Mouse (Mus musculus) hindbrain, embryonic 12.5 days (tissue): ENCODE results near the gene Olfm1. TPM values are rescaled to one million over a fixed set of nuclear protein-coding genes. Genes with fewer than 3 reads are reported as not detected.

Experiments
- ATAC-seq: fragments of 200-750 bp; cut with Nextera tagmentation; 2 replicates; pipeline ENCODE4 v1.8.0; 2017; ENCODE audit warnings: moderate TSS enrichment; ENCODE audit not compliant: low FRiP score
- H3K27ac ChIP-seq: fragments of 300-500 bp; sonication (generic); 2 replicates; pipeline ENCODE4 v1.5.1; 2016; ENCODE audit warnings: mild to moderate bottlenecking
- H3K27me3 ChIP-seq: fragments of 300-500 bp; sonication (generic); 2 replicates; pipeline ENCODE4 v1.6.1; 2016; ENCODE audit warnings: mild to moderate bottlenecking
- H3K36me3 ChIP-seq: fragments of 300-500 bp; sonication (generic); 2 replicates; pipeline ENCODE4 v1.6.1; 2016; ENCODE audit warnings: mild to moderate bottlenecking
- H3K4me1 ChIP-seq: fragments of 300-500 bp; sonication (generic); 2 replicates; pipeline ENCODE4 v1.6.1; 2016
- H3K4me2 ChIP-seq: fragments of 300-500 bp; sonication (generic); replicated peaks from 2 replicates; pipeline ENCODE4 v1.6.1; 2016; ENCODE audit warnings: mild to moderate bottlenecking
- H3K4me3 ChIP-seq: fragments of 300-500 bp; sonication (generic); 2 replicates; pipeline ENCODE4 v1.5.1; 2016; ENCODE audit warnings: mild to moderate bottlenecking
- H3K9ac ChIP-seq: fragments of 300-500 bp; sonication (generic); 2 replicates; pipeline ENCODE4 v1.6.1; 2016; ENCODE audit warnings: mild to moderate bottlenecking, moderate library complexity
- H3K9me3 ChIP-seq: fragments of 300-500 bp; sonication (generic); replicated peaks from 2 replicates; pipeline ENCODE4 v1.6.1; 2016; ENCODE audit warnings: mild to moderate bottlenecking
- WGBS: fragments of 180-500 bp; shearing (Covaris S2); methylation state at CpG from one replicate; pipeline ENCODE4 v1.1.7; 2016; 5-methylcytosine and 5-hydroxymethylcytosine counted together
- polyA plus RNA-seq: library from polyadenylated mRNA; unstranded; fragments of >200 nt; fragmentation: Nextera tagmentation; extraction: Ambion mirVana; gene quantifications from 2 replicates; pipeline ENCODE4 v1.2.1, GENCODE M21; 2016

Olfm1 gene
- polyA plus RNA-seq, 1 experiment from 2014 or later, result 189 TPM

DNA sequence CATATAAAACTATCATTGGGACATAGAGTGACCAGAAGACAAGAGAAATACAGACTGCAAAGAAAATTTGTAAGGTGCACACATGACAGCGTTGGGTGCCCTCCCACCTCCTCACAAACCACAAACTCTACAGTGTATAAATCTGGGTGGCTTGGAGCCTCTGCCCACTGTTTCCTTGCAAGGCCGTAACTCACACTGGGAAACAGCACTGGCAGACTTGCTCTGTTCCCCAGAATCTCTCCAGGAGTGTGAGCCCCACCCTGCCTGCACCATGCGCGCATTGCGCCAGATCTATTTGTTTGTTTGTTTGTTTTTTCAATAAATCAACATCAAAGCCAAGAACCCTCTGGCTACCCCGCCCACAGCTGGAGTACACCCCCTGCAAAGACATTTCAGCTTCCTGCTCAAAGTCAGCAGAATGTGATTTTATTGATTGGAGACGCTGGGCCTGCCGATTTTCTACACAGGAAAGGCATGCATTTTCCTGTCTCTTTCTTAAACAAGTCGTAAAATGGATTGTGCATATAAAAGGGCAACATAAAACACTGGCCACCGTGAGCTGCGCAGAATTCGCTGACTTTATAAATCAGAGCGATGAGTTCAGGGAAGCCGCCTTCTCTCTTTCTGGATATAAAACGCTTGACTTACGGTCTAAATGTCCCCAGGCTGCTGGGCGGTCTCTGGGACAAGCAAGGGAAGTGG is 48.9 kb downstream of the Olfm1 start:
- Histone ChIP-seq H3K9me3 (no peaks in the 10 kb centered on the region), H3K27ac (no peak overlapping the region), H3K27me3 (no peaks in the 10 kb centered on the region), H3K36me3 (no peaks in the 10 kb centered on the region), H3K9ac (no peak overlapping the region), H3K4me3 (no peak overlapping the region), H3K4me1 (no peaks in the 10 kb centered on the region; the same call in 1 of the 2 replicates), H3K4me2 (no peak overlapping the region)
- WGBS, result 76% methylated on average over 17 of the region's 17 CpGs
- ATAC-seq, result no peak

DNA sequence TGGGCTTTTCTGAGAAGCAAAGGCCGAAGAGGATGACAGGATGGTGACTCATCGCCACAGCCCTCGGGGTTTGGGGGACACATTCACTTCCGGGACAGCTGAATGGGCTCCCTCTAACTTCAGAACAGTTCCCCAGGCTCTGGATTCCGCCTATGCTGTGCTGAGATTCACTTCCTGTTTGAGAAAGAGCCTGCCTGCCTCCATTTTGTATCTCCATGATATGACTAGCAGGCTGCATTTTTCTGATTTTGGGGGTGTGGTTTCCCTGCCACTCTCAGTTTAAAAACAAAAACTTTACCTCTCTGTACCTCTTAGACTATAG is 49.4 kb downstream of the Olfm1 start:
- Histone ChIP-seq H3K4me2 (no peak overlapping the region), H3K27ac (no peak overlapping the region), H3K9me3 (no peaks in the 10 kb centered on the region), H3K27me3 (no peaks in the 10 kb centered on the region), H3K36me3 (no peaks in the 10 kb centered on the region), H3K9ac (no peak overlapping the region), H3K4me1 (no peaks in the 10 kb centered on the region; the same call in 1 of the 2 replicates), H3K4me3 (no peak overlapping the region)
- WGBS, result 80% methylated on average over 5 of the region's 5 CpGs
- no peak for ATAC-seq

DNA sequence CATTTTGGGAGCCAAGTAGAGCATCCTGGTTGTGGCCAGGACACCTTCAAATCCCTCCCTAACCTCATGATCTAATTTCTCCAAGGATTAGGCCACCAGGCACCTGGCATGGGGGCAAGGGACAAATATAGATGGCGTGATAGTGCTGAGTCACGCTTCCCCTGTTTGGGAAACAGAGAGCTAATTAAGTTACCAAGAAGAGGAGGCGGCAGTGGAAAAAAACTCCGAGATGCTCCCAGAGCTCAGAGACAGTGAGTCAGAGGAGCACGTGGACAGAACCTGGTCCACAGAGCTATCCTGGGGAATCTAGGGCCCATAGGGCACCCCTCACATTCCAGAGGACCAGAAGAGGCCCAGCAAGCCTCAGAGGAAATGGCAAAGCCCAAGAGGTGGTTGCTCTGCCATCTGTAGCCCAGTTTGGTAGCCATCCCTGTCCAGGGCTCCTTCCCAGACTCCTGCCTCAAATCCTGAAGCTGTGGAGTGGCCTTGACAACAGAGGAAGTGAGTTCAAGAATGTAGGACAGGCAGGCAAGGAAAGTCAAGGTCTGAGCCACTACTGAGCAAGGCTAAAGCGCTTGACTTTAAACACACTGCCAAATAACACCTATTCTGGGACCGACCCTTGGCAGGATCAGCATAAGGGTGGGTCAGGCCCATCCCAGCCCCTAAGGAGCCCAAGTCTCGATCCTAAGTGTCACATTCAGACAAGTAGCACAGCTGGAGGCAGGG is 52.0 kb downstream of the Olfm1 start:
- Histone ChIP-seq H3K4me1 (no peaks in the 10 kb centered on the region; the same call in 1 of the 2 replicates), H3K4me3 (no peak overlapping the region), H3K9me3 (no peaks in the 10 kb centered on the region), H3K27ac (no peak overlapping the region), H3K36me3 (no peaks in the 10 kb centered on the region), H3K27me3 (no peaks in the 10 kb centered on the region; the same call in 1 of the 2 replicates), H3K9ac (no peak overlapping the region), H3K4me2 (no peak overlapping the region)
- no peak for ATAC-seq
- 64% methylated on average over 8 of the region's 8 CpGs for WGBS

DNA sequence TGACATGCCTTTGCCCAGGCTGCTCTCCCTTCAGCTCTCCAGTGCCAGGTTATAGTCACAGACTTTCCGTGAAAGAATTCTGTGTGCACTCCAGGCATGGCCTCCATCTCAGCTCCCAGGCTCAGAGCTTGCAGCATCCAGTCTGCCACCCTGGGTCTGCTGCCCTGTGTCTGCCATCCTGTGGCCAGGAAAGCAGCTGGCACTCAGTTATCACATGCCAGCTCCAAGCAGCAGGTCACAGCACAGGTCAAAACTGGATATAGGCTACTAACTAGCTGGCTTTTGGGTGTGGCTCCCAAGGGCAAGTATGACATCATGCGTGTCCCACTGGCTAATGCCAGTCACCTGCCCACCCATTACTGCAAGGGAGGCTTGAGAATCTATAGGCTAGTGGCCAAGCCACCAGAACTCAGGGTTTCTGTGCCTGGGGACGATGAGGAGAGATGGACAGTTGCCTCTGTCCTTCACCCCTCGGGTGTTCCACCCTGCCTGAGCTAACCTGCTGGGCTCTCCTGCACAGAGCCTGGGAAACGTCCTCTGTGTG is 53.4 kb downstream of the Olfm1 start:
- Histone ChIP-seq H3K27me3 (no peaks in the 10 kb centered on the region; the same call in 1 of the 2 replicates), H3K4me2 (no peak overlapping the region), H3K27ac (no peak overlapping the region), H3K36me3 (no peaks in the 10 kb centered on the region), H3K4me3 (no peak overlapping the region), H3K4me1 (peaks cover under 1% of the 10 kb centered on the region; the same call in 1 of the 2 replicates), H3K9ac (no peak overlapping the region), H3K9me3 (no peaks in the 10 kb centered on the region)
- 71% methylated on average over 5 of the region's 5 CpGs for WGBS
- ATAC-seq, result 0 out of 2 replicates have a peak, but pooled peaks have one; percentile 22

DNA sequence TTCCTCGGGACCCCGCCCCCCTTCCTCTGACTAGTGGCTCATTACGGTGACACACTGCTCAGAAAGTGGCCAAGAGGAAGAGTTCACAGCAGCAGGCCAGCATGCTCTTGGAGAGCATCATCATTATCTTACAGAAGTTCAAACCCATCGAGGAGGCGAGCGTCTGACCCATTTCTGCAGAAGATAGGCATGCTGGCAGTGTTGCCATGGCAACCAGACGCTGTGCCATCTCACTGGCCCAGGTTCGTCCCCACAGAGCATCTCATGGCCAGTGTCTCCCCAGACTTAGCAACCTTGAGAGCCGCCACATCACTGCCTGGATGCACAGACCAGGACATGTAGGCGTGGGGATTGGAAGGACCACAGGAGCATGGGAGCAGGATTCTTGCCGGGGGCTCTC is 54.3 kb downstream of the Olfm1 start:
- H3K4me2 ChIP-seq, result no peak overlapping the region
- H3K4me3 ChIP-seq, result no peak overlapping the region
- 80% methylated on average over 11 of the region's 11 CpGs for WGBS
- peaks cover 5% of the 10 kb centered on the region for H3K4me1 ChIP-seq
- no peaks in the 10 kb centered on the region for H3K36me3 ChIP-seq
- H3K27me3 ChIP-seq, result no peaks in the 10 kb centered on the region; the same call in 1 of the 2 replicates
- no peak for ATAC-seq
- H3K27ac ChIP-seq, result no peak overlapping the region
- H3K9me3 ChIP-seq, result no peaks in the 10 kb centered on the region
- no peak overlapping the region for H3K9ac ChIP-seq

DNA sequence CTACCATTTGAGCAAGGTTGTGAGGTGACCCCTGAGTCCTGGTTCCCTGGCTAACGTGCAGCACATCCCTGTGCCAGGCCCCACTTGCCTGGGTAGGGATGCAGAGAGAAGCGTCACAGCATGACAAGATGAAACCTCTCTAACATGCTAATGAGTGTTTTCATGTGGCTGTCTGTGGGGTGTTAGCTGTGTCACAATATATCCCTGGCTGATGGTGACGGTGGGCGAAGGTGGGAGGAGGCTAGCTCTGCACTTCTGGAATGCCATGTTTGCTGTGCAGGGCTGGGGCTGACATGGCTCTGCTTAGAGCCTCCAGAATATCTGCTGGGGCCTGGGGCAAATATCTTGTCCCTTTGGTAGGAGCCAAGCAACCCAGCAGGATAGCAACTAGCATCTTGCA is 59.8 kb downstream of the Olfm1 start:
- WGBS, result 61% methylated on average over 4 of the region's 4 CpGs
- no peak overlapping the region for H3K9ac ChIP-seq
- H3K9me3 ChIP-seq, result no peaks in the 10 kb centered on the region
- no peak for ATAC-seq
- no peak overlapping the region for H3K4me2 ChIP-seq
- H3K27ac ChIP-seq, result no peak overlapping the region
- H3K4me1 ChIP-seq, result peaks cover 10% of the 10 kb centered on the region
- no peaks in the 10 kb centered on the region; the same call in 1 of the 2 replicates for H3K27me3 ChIP-seq
- no peak overlapping the region for H3K4me3 ChIP-seq
- no peaks in the 10 kb centered on the region for H3K36me3 ChIP-seq

DNA sequence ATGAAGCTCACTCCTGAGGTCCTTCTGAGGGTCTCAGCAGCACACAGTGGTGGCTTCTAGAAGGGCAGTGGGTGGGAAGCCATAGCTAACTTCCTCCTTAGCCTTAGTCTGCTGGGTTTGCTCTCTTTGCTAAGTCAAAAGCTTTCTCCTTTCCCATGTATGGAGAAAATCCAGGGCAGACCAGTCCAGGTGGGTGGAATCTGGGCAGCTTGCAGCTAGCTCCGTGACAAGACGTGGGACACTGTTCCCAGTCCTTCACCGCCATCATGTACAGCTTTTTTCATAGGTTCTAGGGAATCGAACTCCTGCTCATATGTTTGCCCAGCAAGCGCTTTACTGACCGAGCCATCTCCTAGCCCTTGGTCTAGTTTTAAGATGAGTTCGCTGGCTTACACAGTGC is 63.2 kb downstream of the Olfm1 start:
- H3K9ac ChIP-seq, result no peak overlapping the region
- no peak overlapping the region for H3K27ac ChIP-seq
- H3K4me3 ChIP-seq, result no peak overlapping the region
- ATAC-seq, result no peak
- no peaks in the 10 kb centered on the region for H3K27me3 ChIP-seq
- no peaks in the 10 kb centered on the region for H3K36me3 ChIP-seq
- H3K9me3 ChIP-seq, result no peaks in the 10 kb centered on the region
- H3K4me2 ChIP-seq, result no peak overlapping the region
- WGBS, result 97% methylated on average over 7 of the region's 7 CpGs
- H3K4me1 ChIP-seq, result peaks cover 13% of the 10 kb centered on the region

DNA sequence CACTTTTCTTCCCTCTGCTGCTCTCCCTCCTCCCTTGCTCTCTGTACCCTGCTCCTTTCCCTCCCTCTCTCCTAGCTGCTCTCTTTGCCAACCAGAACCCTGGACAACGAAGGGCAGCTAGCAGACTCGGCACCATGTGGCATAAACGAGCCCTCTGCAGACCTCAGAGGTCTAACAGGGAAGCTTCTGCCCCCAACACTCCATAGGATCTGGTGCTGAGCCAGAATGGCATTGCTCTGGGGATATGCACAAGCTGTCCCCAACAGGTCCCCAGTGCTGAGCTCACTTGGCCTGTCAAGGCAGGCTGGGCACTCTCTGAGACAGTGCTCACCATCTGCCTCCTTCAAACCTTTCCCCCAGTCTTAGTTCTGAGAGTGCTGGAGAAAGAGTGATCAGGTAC is 68.6 kb downstream of the Olfm1 start:
- no peak overlapping the region for H3K4me3 ChIP-seq
- peaks cover 7% of the 10 kb centered on the region; the same call in 1 of the 2 replicates for H3K4me1 ChIP-seq
- H3K36me3 ChIP-seq, result no peaks in the 10 kb centered on the region
- no peak overlapping the region for H3K9ac ChIP-seq
- H3K27me3 ChIP-seq, result no peaks in the 10 kb centered on the region
- H3K9me3 ChIP-seq, result no peaks in the 10 kb centered on the region
- ATAC-seq, result no peak
- 69% methylated on average over 3 of the region's 3 CpGs for WGBS
- H3K4me2 ChIP-seq, result no peak overlapping the region
- H3K27ac ChIP-seq, result no peak overlapping the region

DNA sequence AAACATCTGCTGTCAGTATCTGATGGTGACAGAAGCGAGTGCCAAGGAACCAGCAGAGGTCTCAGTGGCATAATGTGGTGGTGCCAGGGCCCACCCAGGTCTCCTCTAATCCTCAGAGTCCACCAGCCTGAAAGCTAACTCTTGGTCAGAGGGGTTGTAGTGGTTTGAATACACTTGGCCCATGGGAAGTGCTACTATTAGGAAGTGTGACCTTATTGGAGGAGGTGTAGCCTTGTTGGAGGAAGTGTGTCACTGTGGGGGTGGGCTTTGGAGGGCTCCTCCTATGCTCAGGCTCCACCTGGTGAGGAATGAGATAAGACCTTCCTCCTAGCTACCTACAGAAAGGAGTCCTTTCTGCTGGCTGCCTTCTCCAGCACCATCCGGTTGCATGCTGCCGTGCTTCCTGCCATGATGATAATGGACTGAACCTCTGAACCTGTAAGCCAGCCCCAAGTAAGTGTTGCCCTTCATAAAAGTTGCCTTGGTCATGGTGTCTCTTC is 75.0 kb downstream of the Olfm1 start:
- no peak overlapping the region for H3K27ac ChIP-seq
- 85% methylated on average over 3 of the region's 3 CpGs for WGBS
- ATAC-seq, result no peak
- H3K4me3 ChIP-seq, result no peak overlapping the region
- peaks cover 7% of the 10 kb centered on the region for H3K4me1 ChIP-seq
- no peak overlapping the region for H3K4me2 ChIP-seq
- H3K9me3 ChIP-seq, result no peaks in the 10 kb centered on the region
- no peak overlapping the region for H3K9ac ChIP-seq
- H3K36me3 ChIP-seq, result no peaks in the 10 kb centered on the region
- no peaks in the 10 kb centered on the region for H3K27me3 ChIP-seq

DNA sequence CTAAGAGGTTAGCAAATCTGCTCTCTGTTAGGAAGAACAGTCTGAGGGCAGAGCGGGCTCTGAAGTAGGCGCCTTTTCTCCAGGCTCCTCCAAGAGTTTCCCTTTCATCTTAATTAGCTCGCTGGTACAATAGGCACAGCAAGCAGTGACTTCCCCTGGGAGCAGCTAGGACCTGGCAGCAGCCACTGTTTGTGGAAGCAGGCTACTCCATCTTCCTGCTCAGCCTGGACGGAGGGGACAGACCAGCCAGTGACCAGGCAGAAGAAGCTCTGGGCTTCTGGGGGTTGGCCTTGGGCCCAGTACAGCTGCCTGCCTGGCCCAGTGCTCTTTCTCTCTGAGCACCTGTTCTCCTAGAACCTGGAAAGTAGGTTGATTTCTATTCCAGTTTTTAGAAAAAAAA is 77.8 kb downstream of the Olfm1 start:
- Histone ChIP-seq H3K36me3 (no peaks in the 10 kb centered on the region), H3K27ac (peak overlapping the region; percentile 30; the same call in 1 of the 2 replicates), H3K27me3 (no peaks in the 10 kb centered on the region), H3K4me3 (no peak overlapping the region), H3K4me1 (peaks cover 7% of the 10 kb centered on the region), H3K9me3 (no peaks in the 10 kb centered on the region), H3K4me2 (no peak overlapping the region), H3K9ac (no peak overlapping the region)
- 4% methylated on average over 4 of the region's 4 CpGs for WGBS
- no peak for ATAC-seq

DNA sequence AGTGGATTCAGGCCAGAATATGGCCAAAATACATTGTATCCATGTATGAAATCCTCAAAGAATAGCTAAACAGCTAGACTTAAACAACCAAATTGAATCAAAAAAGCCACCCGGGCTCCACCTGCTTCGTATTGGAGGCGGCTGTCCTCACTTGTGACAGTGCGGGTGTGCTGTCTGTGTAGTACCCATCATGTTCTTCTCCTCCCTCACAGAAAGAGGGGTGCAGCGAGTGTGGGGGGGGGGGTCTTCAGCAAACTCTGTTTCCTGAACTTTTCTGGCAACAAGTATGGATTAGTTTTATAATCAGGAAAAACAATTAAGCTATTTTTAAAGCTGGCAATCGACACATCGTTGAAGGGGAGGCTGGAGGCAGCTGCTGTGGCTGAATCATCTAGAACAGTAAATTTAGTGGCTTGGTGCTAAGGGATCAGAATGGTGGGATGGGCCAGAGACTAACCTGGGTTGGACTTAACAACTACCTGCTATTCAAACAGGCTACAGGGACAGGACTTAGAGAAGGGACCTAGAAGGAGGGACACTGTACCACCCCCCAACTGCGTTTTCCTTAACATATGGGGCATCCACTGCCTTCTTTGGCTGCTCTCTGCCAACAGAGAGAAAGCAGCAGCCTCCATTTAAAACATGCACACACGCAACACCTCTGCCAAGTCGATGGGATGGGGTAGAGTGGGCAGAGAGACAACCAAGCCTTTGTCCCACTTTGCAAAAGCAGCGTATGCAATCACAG is 79.6 kb downstream of the Olfm1 start:
- H3K27ac ChIP-seq, result peak overlapping the region; percentile 41; the same call in 1 of the 2 replicates

DNA sequence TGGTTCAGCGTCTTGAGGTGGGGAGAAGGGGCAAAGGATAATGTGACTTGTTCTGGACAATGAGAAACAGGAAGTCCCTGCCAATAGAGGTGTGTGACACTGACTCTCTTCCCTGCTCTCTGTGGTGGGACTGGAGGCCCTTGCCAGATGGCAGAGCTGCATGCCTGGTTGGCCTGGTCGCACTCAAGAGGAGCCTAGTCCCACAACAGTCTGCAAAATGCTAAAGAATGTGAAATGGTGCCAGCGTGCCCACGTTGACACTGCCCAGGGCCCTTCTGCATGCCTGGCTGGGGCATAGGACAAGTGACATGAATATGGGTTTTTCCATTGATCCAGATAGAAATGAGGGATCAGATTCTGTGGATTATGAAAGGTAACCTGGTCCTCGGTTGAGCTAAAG is 81.2 kb downstream of the Olfm1 start:
- H3K9me3 ChIP-seq, result no peaks in the 10 kb centered on the region
- peaks cover 10% of the 10 kb centered on the region for H3K4me1 ChIP-seq
- no peak overlapping the region for H3K9ac ChIP-seq
- no peak overlapping the region for H3K4me2 ChIP-seq
- no peak overlapping the region for H3K4me3 ChIP-seq
- 84% methylated on average over 5 of the region's 5 CpGs for WGBS
- ATAC-seq, result no peak
- no peak overlapping the region for H3K27ac ChIP-seq
- H3K27me3 ChIP-seq, result no peaks in the 10 kb centered on the region; the same call in 1 of the 2 replicates
- H3K36me3 ChIP-seq, result no peaks in the 10 kb centered on the region

More for the DNA sequence above, 79.6 kb downstream of the Olfm1 start:
- no peak for ATAC-seq
- H3K4me2 ChIP-seq, result no peak overlapping the region
- no peaks in the 10 kb centered on the region for H3K9me3 ChIP-seq
- H3K4me1 ChIP-seq, result peaks cover 10% of the 10 kb centered on the region
- WGBS, result 73% methylated on average over 11 of the region's 11 CpGs
- H3K9ac ChIP-seq, result no peak overlapping the region
- no peak overlapping the region for H3K4me3 ChIP-seq
- H3K27me3 ChIP-seq, result no peaks in the 10 kb centered on the region
- H3K36me3 ChIP-seq, result no peaks in the 10 kb centered on the region
